Mouse (Mus musculus) brown adipose tissue, adult 24 weeks (tissue): ENCODE results near the gene Srpk2. TPM values are rescaled to one million over a fixed set of nuclear protein-coding genes. Genes with fewer than 3 reads are reported as not detected.
A peak's percentile ranks its signal among the peaks of the same experiment; 100 is the strongest.
"Not testable (repeated sequence)": the region's sequence is repeated elsewhere in the genome, so short reads cannot be mapped to it uniquely, and the experiment has no call there.

Experiments
- H3K27ac ChIP-seq: fragments of 200-500 bp; replicated peaks from 2 replicates; pipeline ENCODE4 v1.5.1; 2012; ENCODE audit warnings: low read depth, mild to moderate bottlenecking, low read length
- H3K4me1 ChIP-seq: fragments of 200-500 bp; 2 replicates; pipeline ENCODE4 v1.6.1; 2012; ENCODE audit warnings: low read length, mixed read lengths; ENCODE audit not compliant: control insufficient read depth, insufficient read depth, insufficient read length
- H3K4me3 ChIP-seq: fragments of 200-500 bp; 2 replicates; pipeline ENCODE4 v1.5.1; 2012; ENCODE audit warnings: low read depth, mild to moderate bottlenecking, low read length, moderate library complexity; ENCODE audit not compliant: insufficient read depth
- polyA plus RNA-seq: library from polyadenylated mRNA; stranded (reverse); fragments of >200 nt; gene quantifications from 2 replicates; pipeline ENCODE4 v1.2.4, GENCODE M21; 2012; ENCODE audit not compliant: missing spikeins, insufficient read depth, insufficient read length

The Srpk2 gene
- polyA plus RNA-seq = 16.7 and 17.0 TPM in 2 replicates

DNA sequence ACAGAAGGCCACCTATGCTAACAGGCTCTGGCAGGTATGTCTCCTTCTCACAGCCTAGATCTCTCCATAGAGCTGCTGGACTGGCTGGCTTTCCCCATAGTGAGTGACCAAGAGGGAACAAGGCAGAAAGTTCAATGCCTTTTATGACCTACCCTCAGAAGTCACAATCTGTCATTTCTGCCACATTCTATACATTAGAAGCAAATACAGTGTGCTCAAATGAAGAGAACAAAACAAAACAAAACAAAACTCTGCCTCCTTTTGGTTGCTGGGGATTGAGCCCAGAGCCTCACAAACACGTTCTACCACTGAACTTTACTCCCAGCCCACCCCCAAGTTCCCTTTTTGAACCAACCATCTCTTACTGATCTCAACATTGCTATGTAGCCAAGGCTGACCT, at the start of gene Srpk2:
TSS of gene Srpk2 (minus strand) at position 101 of the 400 bp plus-strand sequence.
- no peak within 1 kb of the TSS for H3K27ac ChIP-seq
- H3K4me1 ChIP-seq = no peaks in the 10 kb centered on the region
- no peak within 1 kb of the TSS for H3K4me3 ChIP-seq

DNA sequence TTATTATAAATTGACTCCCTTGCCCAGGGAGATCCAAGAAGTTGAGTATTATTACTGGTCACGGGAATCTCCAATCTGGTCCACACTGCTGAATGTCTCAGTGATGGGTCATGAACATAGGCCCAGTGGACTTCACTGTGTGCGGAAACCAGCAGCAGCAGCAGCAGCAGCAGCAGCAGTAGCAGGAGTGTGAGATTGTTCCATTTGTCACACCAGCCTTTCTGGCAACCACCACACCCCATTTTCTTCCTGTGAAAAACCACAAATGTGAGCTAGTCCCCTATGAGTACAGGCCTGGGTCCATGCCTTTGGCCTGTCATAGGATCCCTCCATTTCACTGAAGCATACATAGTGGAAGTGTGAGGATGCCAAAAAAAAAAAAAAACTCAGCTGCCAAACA, 37.5 kb upstream of the Srpk2 start:
- Histone ChIP-seq H3K27ac (no peak overlapping the region), H3K4me3 (no peak overlapping the region), H3K4me1 (no peaks in the 10 kb centered on the region)

DNA sequence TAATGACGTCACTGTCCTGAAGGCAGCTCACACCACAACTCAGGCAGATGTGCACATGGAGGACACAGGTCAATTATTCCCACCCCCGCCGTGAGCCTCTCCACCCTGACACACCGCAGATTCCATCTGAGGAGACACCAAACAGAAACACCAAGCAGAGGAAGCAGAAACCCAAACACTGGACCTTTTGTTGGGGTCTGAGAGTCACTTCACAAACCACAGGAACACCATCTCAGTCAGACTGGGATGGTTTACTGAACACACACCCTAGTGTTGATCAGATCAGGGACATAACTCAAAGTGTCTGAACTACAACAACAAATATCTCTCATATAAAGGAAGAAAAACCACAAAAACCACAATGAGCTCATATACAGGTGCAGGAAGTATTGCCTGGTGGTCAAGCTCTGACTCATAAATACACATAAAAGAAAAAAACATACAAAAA, 34.5 kb upstream of the Srpk2 start:
- H3K4me3 ChIP-seq = no peak overlapping the region
- H3K27ac ChIP-seq = no peak overlapping the region
- H3K4me1 ChIP-seq = no peaks in the 10 kb centered on the region

DNA sequence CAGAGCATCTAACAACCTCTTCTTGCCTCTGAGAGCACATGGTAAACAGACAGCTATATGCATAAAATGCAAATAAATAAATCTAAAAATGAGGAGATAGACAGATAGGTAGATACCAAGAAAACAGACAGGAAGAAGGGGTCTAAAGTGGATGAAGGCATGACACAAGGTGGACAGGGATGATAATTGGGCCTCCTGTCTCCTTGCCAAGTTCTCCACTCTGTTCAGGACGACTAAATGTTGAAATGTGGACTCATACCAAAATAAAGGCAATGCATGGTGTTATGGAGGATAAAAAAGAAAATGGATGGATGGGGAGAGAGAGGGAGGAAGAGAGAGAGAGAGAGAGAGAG, 33.7 kb upstream of the Srpk2 start:
- H3K4me3 ChIP-seq = no peak overlapping the region
- no peak overlapping the region for H3K27ac ChIP-seq

DNA sequence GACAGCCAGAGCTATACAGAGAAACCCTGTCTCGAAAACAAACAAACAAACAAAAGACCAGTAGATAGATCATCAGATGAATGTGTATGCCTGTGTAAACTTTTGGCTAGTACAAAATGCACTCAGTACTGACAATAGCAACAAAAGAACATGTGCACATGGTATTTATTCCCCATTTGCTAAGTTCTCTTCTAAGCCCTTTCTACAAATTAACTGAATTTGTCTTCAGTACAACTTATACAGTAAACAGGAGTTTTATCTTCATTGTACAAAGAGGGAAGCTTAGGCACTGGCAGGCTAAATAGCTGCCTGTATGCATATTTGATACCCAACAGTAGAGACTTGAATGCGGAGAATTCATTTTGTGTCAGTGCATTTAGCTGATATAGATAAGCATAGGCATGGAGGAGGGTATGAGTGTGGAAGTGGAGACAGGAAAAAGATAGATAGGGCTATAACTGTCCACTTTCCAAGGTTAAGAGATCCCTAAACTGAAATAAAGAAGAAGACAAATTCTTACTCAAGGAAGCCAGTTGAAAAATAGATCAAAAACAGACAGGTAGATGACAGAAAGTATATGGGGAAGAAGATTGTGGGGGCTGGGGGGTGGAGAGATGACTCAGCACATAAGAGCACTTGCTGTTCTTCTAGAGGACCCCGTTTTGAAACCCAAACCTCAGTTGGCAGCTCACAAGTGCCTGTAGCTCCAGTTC, 33.2 kb upstream of the Srpk2 start:
- Histone ChIP-seq H3K4me3 (no peak overlapping the region), H3K27ac (no peak overlapping the region), H3K4me1 (no peaks in the 10 kb centered on the region)

More for the DNA sequence above, 33.7 kb upstream of the Srpk2 start:
- H3K4me1 ChIP-seq = no peaks in the 10 kb centered on the region

DNA sequence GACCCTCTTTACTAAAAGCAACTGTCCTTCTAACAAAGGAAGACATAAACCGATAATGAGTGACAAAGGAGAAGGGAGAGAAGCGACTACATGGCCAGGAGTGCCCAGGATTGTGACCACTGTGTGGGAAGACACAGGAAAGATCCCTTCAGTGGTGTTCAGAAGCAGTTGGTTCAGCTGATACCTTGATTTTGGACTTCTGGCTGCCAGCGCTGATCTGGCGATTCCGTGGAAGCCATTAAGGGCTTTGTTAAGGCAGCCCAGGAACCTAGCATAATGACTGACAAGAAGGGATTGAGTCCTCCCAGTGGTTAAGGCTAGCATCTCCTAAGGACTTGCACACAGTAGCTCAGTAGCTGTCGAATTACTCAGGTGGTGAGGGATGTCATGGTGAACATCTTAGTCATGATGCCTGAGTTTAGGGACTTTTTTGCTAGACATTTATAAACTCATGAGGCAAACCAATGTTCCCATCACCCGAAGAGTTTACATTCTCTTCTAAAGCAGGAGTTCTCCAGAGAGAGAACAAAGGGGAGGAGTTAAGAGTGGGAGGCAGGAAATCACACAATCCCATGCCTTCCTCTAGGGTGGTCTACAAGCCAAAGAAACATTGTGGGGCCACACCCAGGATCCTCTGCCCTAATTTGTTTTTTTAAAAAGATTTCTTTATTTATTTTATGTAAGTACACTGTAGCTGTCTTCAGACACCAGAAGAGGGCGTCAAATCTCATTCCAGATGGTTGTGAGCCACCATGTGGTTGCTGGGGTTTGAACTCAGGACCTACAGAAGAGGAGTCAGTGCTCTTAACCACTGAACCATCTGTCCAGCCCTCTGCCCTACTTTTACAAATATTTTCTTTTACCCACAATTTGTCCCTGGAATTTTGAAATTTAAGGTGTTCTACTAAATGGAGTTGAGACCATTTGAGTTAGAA, 29.3 kb upstream of the Srpk2 start:
- Histone ChIP-seq H3K4me3 (no peak overlapping the region), H3K4me1 (no peaks in the 10 kb centered on the region), H3K27ac (no peak overlapping the region)

DNA sequence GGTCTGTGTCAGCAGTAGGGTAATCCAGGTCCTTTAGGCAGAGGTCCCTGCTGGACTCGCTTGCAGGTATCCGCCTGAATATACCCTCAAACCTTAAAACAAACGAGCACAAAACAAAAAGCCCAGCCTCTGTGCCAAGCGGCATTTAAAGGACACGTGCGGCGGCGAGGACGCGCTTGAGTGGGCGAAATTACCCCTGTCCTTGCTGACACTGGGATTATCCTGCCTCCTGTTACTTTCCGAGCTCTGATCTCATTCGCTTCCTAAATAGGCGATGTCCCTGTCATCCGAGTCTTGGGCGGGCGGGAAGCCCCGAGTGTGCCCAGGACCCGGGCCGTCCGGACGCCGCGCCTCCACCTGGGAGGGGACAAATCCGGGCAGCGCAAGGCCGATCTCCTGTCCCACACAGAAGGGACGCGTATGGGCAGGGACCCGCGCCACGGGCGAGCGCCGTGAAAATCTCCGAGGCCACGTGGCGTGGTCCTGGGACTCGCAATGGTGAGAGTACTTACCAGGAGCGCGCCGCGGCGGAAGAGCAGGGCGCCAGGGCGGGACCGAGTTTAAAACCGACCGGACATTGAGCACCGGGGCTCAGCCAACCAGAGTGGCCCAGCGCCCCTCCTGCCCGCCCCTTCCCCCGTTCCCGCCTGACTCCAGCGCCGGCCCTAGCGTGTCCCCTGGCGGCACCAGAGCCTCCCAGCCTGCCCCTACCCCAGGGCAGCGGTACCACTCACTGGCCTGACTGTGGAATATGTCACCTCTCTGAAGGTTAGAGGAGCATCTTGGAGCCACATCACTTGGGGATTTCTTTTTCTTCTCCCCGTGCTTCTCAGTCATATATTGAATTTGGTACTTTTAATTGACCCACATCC, 27.9 kb upstream of the Srpk2 start:
- H3K4me3 ChIP-seq = peak overlapping the region; percentile 72
- no peaks in the 10 kb centered on the region for H3K4me1 ChIP-seq
- H3K27ac ChIP-seq = peak overlapping the region; percentile 67; the same call in 1 of the 2 replicates

DNA sequence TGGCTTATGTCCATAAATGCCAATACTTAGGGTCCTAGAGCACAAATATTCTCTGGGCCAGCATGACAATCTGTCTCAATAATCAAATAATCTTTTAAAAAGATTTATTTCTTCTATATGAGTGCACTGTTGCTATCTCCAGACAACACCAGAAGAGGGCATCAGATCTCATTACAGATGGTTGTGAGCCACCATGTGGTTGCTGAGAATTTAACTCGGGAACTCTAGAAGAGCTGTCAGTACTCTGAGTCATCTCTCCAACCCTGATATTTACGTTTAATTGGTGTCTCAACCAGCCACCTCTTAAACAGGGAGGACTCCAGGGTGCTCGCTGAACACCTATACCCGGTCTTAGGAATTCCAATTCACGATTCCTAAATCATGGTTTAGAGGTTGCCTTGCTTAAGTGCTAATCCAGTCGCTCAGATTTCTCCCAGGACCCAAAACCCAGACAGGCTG, 27.3 kb upstream of the Srpk2 start:
- Histone ChIP-seq H3K27ac (0 out of 2 replicates have a peak overlapping the region, but pooled peaks have one; percentile 38), H3K4me3 (peak overlapping the region; percentile 72)
- H3K4me1 ChIP-seq = not testable (repeated sequence)

DNA sequence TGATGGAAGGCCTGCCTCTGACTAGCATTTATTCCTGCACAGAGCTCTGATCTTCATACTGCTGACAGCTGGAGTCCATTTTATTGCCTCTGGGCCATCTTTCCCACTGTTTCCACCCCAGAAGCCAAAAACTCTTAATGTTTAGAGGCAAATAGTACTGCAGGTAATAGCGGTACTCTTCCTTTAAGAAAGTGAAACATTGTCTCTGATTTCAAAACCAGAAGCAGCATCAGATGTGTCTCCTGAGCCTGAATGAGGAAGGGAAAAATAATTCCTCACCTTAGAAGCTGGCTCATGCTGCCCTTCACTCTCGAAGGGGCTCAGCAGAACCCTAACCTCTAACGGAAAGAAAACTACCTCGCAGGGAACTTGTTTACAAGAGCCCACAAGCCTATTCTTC, 26.8 kb upstream of the Srpk2 start:
- H3K4me1 ChIP-seq = no peaks in the 10 kb centered on the region
- no peak overlapping the region for H3K27ac ChIP-seq
- no peak overlapping the region for H3K4me3 ChIP-seq

DNA sequence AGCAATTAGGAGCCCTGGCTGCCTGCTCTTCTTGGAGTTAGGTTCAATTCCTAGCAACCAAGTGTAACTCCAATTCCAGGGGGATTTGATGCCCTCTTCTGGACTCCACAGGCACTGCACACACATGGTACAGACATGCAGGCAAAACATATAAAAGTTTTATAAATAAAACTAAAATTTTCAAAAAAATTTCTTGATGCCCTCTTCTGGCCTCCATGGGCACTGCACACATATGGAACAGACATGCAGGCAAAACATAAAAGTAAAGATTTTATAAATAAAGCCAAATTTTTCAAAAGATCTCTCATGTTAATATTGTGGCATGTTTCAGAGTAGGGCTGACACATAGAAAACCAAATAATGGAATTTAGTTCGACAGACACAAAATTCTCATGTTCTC, 25.2 kb upstream of the Srpk2 start:
- Histone ChIP-seq H3K4me3 (no peak overlapping the region), H3K27ac (no peak overlapping the region), H3K4me1 (no peaks in the 10 kb centered on the region)

DNA sequence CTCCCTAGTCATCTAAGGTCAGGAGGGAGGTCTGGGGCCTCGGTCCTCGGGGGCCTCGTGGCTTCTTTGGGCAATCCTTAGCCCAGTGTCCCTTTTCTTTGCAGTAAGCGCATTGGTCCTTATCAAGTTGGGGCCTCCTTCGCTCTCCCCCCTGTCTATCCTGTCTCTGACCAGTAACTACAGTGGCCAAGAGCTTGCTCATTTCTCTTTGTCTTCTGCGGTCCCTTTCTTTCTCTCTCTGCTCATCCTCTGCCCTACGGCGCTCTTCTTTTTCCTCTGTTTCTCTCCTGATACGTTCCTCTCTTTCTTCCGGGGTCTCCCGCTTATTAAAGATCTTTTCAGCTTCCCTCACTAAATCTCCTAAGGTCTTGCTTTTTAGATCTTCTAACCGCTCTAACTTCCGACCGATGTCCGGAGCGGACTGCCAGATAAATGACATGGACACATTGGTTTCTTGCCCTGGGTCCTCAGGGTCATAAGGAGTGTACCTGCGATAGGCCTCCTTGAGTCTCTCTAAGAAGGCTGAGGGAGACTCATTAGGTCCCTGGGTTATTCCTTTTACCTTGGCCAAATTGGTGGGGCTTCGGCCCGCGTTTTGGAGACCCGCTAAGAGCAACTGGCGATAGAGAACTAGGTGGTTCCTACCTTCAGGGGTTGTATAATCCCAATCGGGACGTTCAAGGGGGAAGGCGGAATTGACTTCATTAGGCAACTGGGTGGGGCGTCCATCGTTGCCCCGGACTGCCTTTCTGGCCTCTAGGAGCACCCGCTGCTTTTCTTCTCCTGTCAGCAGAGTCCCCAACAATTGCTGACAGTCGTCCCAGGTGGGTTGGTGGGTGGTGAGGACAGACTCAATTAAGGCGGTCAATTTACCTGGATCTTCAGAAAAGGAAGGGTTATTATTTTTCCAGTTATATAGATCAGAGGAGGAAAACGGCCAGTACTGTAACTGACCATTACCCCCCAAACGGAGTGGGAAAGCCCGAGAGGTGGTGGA, 22.5 kb upstream of the Srpk2 start:
- not testable (repeated sequence) for H3K27ac ChIP-seq, H3K4me3 ChIP-seq, H3K4me1 ChIP-seq

DNA sequence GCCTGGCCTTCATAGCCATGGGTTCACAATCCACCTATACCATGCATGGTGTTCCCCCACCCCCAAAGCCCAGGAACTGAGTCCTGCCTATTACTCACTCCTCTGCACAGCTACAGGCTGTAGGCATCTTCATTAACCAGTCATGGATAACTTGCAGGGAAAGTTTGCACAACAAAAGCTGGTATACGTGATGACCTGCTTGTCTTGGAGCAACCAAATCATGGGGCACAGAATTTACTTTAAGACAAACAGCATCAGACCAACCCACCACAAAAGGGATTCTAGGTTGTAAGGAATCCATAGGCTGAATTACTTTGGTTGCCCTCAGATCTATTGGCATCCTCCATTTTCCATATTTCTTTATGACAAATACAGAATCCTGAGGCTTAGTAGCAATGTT, 13.0 kb upstream of the Srpk2 start:
- Histone ChIP-seq H3K27ac (no peak overlapping the region), H3K4me3 (no peak overlapping the region)

DNA sequence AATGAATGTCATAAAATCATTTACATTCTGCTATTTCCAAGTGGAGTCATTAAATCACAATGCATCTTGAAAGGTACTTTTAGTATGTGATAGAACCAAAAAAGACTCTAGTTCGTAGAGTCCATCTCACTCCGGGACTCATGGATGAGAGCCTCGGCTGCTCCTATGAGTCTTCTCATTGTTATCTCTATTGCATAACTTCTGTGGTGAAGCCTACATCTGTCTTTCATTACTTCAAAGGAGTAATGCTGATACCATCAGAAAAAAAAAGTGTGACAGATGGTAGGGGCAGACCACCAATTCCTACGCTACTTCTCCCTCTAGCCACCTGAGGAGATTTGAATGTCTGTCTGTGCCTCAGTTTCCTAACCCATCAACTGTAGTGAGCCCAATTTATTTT, 986 bp downstream of the Srpk2 start:
- no peak overlapping the region for H3K27ac ChIP-seq
- H3K4me3 ChIP-seq = no peak overlapping the region
- H3K4me1 ChIP-seq = no peaks in the 10 kb centered on the region

More for the DNA sequence above, 13.0 kb upstream of the Srpk2 start:
- no peaks in the 10 kb centered on the region for H3K4me1 ChIP-seq

DNA sequence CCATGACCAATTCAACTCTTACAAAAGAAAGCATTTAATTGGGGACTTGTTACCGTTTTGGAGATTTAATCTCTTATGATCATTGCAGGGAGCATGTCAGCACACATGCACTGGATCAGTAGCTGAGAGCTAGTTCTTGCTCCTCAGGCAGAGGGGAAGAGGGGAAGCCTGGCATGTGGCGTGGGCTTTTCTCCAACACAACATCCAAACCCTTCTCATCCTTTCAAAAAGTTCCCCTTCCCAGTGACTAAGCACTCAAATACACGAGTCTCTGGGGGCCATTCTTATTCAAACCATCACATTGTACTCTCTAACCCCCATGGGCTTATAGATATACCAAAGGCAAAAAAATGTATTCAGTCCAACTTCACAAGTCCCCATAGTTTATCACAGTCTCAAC, 5.4 kb downstream of the Srpk2 start:
- Histone ChIP-seq H3K4me3 (no peak overlapping the region), H3K27ac (no peak overlapping the region), H3K4me1 (no peaks in the 10 kb centered on the region)
